Mouse (Mus musculus) liver, embryonic 13.5 days (tissue): Measurements from ENCODE around the gene Immp2l. TPM values are rescaled to one million over a fixed set of nuclear protein-coding genes. Genes with fewer than 3 reads are reported as not detected.

ENCODE experiments used
- ATAC-seq: fragments of 200-750 bp; cut with Nextera tagmentation; 2 replicates; pipeline ENCODE4 v1.8.0; 2017; ENCODE audit warnings: low read depth, mild to moderate bottlenecking, moderate number of reproducible peaks, moderate library complexity
- DNase-seq: peaks from one replicate; pipeline ENCODE4 v3.0.0; 2022
- H3K27ac ChIP-seq: fragments of 300-500 bp; sonication (generic); 2 replicates; pipeline ENCODE4 v1.5.1; 2015; ENCODE audit warnings: moderate library complexity, mild to moderate bottlenecking, inconsistent platforms
- H3K27me3 ChIP-seq: fragments of 300-500 bp; sonication (generic); 2 replicates; pipeline ENCODE4 v1.6.1; 2015; ENCODE audit warnings: mild to moderate bottlenecking, inconsistent platforms
- H3K36me3 ChIP-seq: fragments of 300-500 bp; sonication (generic); 2 replicates; pipeline ENCODE4 v1.6.1; 2015; ENCODE audit warnings: mild to moderate bottlenecking, inconsistent platforms
- H3K4me1 ChIP-seq: fragments of 300-500 bp; sonication (generic); replicated peaks from 2 replicates; pipeline ENCODE4 v1.6.1; 2015; ENCODE audit warnings: inconsistent platforms
- H3K4me2 ChIP-seq: fragments of 300-500 bp; sonication (generic); 2 replicates; pipeline ENCODE4 v1.6.1; 2015; ENCODE audit warnings: inconsistent platforms, mild to moderate bottlenecking, moderate library complexity
- H3K4me3 ChIP-seq: fragments of 300-500 bp; sonication (generic); replicated peaks from 2 replicates; pipeline ENCODE4 v1.5.1; 2015; ENCODE audit warnings: mild to moderate bottlenecking, inconsistent platforms
- H3K9ac ChIP-seq: fragments of 300-500 bp; sonication (generic); 2 replicates; pipeline ENCODE4 v1.6.1; 2015; ENCODE audit warnings: mild to moderate bottlenecking, inconsistent platforms
- H3K9me3 ChIP-seq: fragments of 300-500 bp; sonication (generic); replicated peaks from 2 replicates; pipeline ENCODE4 v1.6.1; 2016; ENCODE audit warnings: inconsistent platforms
- WGBS: fragments of 180-500 bp; shearing (Covaris S2); methylation state at CpG from one replicate; pipeline ENCODE4 v1.1.7; 2015; ENCODE audit not compliant: insufficient replicate concordance; 5-methylcytosine and 5-hydroxymethylcytosine counted together
- polyA plus RNA-seq: library from polyadenylated mRNA; unstranded; fragments of >200 nt; fragmentation: Nextera tagmentation; extraction: Ambion mirVana; gene quantifications from 2 replicates; pipeline ENCODE4 v1.2.1, GENCODE M21; 2015

Gene Immp2l
- polyA plus RNA-seq, 1 experiment from 2014 or later = 10.8 TPM

- no peak for ATAC-seq
- WGBS = 67% methylated on average over 3 of the region's 3 CpGs
- H3K4me3 ChIP-seq = no peak overlapping the region
- H3K27me3 ChIP-seq = no peaks in the 10 kb centered on the region
- no peak for DNase-seq
- H3K9me3 ChIP-seq = no peaks in the 10 kb centered on the region
- H3K4me1 ChIP-seq = peaks cover 7% of the 10 kb centered on the region
- H3K9ac ChIP-seq = no peak overlapping the region
- no peak overlapping the region for H3K27ac ChIP-seq
- no peaks in the 10 kb centered on the region for H3K36me3 ChIP-seq
- no peak overlapping the region for H3K4me2 ChIP-seq
These were observed 29.0 kb downstream of the Immp2l start for GRCm38 (mm10) chr12:41052897-41053296.

GRCm38 (mm10) chr12:41054006-41054791, 30.3 kb downstream of the Immp2l start:
- ATAC-seq = no peak
- no peak overlapping the region for H3K27ac ChIP-seq
- H3K9me3 ChIP-seq = no peaks in the 10 kb centered on the region
- WGBS = 79% methylated on average over 11 of the region's 11 CpGs
- H3K4me1 ChIP-seq = peaks cover 7% of the 10 kb centered on the region
- H3K4me3 ChIP-seq = no peak overlapping the region
- no peaks in the 10 kb centered on the region for H3K36me3 ChIP-seq
- no peak for DNase-seq
- H3K9ac ChIP-seq = no peak overlapping the region
- H3K27me3 ChIP-seq = no peaks in the 10 kb centered on the region
- H3K4me2 ChIP-seq = no peak overlapping the region

GRCm38 (mm10) chr12:41055941-41056340, 32.1 kb downstream of the Immp2l start:
- Histone ChIP-seq H3K27ac (no peak overlapping the region), H3K4me3 (no peak overlapping the region), H3K36me3 (no peaks in the 10 kb centered on the region), H3K9ac (no peak overlapping the region), H3K9me3 (no peaks in the 10 kb centered on the region), H3K27me3 (no peaks in the 10 kb centered on the region), H3K4me1 (peaks cover 4% of the 10 kb centered on the region), H3K4me2 (no peak overlapping the region)
- ATAC-seq (no peak), DNase-seq (no peak)

GRCm38 (mm10) chr12:41063281-41063680, 39.4 kb downstream of the Immp2l start:
- Histone ChIP-seq H3K27ac (no peak overlapping the region), H3K36me3 (no peaks in the 10 kb centered on the region), H3K9me3 (no peaks in the 10 kb centered on the region), H3K4me3 (no peak overlapping the region), H3K4me2 (no peak overlapping the region), H3K27me3 (no peaks in the 10 kb centered on the region), H3K4me1 (peaks cover 15% of the 10 kb centered on the region), H3K9ac (no peak overlapping the region)
- WGBS = 30% methylated on average over 3 of the region's 3 CpGs
- ATAC-seq = peak; percentile 65
- DNase-seq = no peak

- H3K4me1 ChIP-seq = peaks cover 17% of the 10 kb centered on the region
- H3K36me3 ChIP-seq = no peaks in the 10 kb centered on the region
- H3K9me3 ChIP-seq = no peaks in the 10 kb centered on the region
- H3K9ac ChIP-seq = no peak overlapping the region
- no peak for DNase-seq
- no peaks in the 10 kb centered on the region for H3K27me3 ChIP-seq
- H3K4me2 ChIP-seq = no peak overlapping the region
- H3K27ac ChIP-seq = no peak overlapping the region
- H3K4me3 ChIP-seq = no peak overlapping the region
- ATAC-seq = no peak
- 94% methylated on average over 1 of the region's 1 CpGs for WGBS
These were observed 58.0 kb downstream of the Immp2l start for GRCm38 (mm10) chr12:41081843-41082242.

- H3K4me1 ChIP-seq = peaks cover 17% of the 10 kb centered on the region
- H3K4me2 ChIP-seq = peak overlapping the region; percentile 12; the same call in 1 of the 2 replicates
- no peaks in the 10 kb centered on the region for H3K36me3 ChIP-seq
- no peaks in the 10 kb centered on the region for H3K27me3 ChIP-seq
- 16% methylated on average over 2 of the region's 2 CpGs for WGBS
- H3K9me3 ChIP-seq = no peaks in the 10 kb centered on the region
- DNase-seq (peak; percentile 27), ATAC-seq (peak; percentile 91)
- peak overlapping the region; percentile 78 for H3K27ac ChIP-seq
- peak overlapping the region; percentile 35 for H3K9ac ChIP-seq
- no peak overlapping the region for H3K4me3 ChIP-seq
These were observed 60.6 kb downstream of the Immp2l start for GRCm38 (mm10) chr12:41084370-41085089.

GRCm38 (mm10) chr12:41089931-41090366, 66.1 kb downstream of the Immp2l start:
- ATAC-seq (no peak), DNase-seq (no peak)
- Histone ChIP-seq H3K4me2 (no peak overlapping the region), H3K27ac (no peak overlapping the region), H3K9ac (no peak overlapping the region), H3K36me3 (no peaks in the 10 kb centered on the region), H3K27me3 (no peaks in the 10 kb centered on the region), H3K4me3 (no peak overlapping the region), H3K4me1 (peaks cover 2% of the 10 kb centered on the region; the same call in 1 of the 2 replicates), H3K9me3 (no peaks in the 10 kb centered on the region)
- 76% methylated on average over 5 of the region's 5 CpGs for WGBS

GRCm38 (mm10) chr12:41090771-41091170, 66.9 kb downstream of the Immp2l start:
- Histone ChIP-seq H3K9me3 (no peaks in the 10 kb centered on the region), H3K27ac (no peak overlapping the region), H3K9ac (no peak overlapping the region), H3K4me2 (no peak overlapping the region), H3K36me3 (no peaks in the 10 kb centered on the region), H3K4me1 (no peaks in the 10 kb centered on the region; the same call in 1 of the 2 replicates), H3K27me3 (no peaks in the 10 kb centered on the region), H3K4me3 (no peak overlapping the region)
- WGBS = 49% methylated on average over 2 of the region's 2 CpGs
- ATAC-seq (no peak), DNase-seq (no peak)

GRCm38 (mm10) chr12:41091316-41091715, 67.4 kb downstream of the Immp2l start:
- H3K4me2 ChIP-seq = no peak overlapping the region
- H3K36me3 ChIP-seq = no peaks in the 10 kb centered on the region
- no peaks in the 10 kb centered on the region for H3K27me3 ChIP-seq
- no peak for ATAC-seq
- no peak overlapping the region for H3K9ac ChIP-seq
- H3K9me3 ChIP-seq = no peaks in the 10 kb centered on the region
- no peak overlapping the region for H3K4me3 ChIP-seq
- H3K4me1 ChIP-seq = peaks cover 2% of the 10 kb centered on the region; the same call in 1 of the 2 replicates
- 61% methylated on average over 2 of the region's 2 CpGs for WGBS
- no peak overlapping the region for H3K27ac ChIP-seq
- no peak for DNase-seq

- Histone ChIP-seq H3K27ac (no peak overlapping the region), H3K4me1 (peaks cover 2% of the 10 kb centered on the region; the same call in 1 of the 2 replicates), H3K9me3 (no peaks in the 10 kb centered on the region), H3K27me3 (no peaks in the 10 kb centered on the region), H3K9ac (no peak overlapping the region), H3K4me2 (no peak overlapping the region), H3K36me3 (no peaks in the 10 kb centered on the region), H3K4me3 (no peak overlapping the region)
- 21% methylated on average over 4 of the region's 4 CpGs for WGBS
- ATAC-seq = no peak
- DNase-seq = no peak
These were observed 72.2 kb downstream of the Immp2l start for GRCm38 (mm10) chr12:41096045-41096444.

- no peak overlapping the region for H3K9ac ChIP-seq
- H3K4me3 ChIP-seq = no peak overlapping the region
- 26% methylated on average over 5 of the region's 5 CpGs for WGBS
- H3K36me3 ChIP-seq = no peaks in the 10 kb centered on the region
- peak; percentile 75; the same call in 1 of the 2 replicates for ATAC-seq
- peaks cover 2% of the 10 kb centered on the region; the same call in 1 of the 2 replicates for H3K4me1 ChIP-seq
- H3K27ac ChIP-seq = no peak overlapping the region
- H3K9me3 ChIP-seq = no peaks in the 10 kb centered on the region
- DNase-seq = peak; percentile 45
- no peaks in the 10 kb centered on the region for H3K27me3 ChIP-seq
- no peak overlapping the region for H3K4me2 ChIP-seq
These were observed 73.5 kb downstream of the Immp2l start for GRCm38 (mm10) chr12:41097406-41097805.
